ENCODE assay signal across 11 mouse cellular contexts in the genomic region with DNA sequence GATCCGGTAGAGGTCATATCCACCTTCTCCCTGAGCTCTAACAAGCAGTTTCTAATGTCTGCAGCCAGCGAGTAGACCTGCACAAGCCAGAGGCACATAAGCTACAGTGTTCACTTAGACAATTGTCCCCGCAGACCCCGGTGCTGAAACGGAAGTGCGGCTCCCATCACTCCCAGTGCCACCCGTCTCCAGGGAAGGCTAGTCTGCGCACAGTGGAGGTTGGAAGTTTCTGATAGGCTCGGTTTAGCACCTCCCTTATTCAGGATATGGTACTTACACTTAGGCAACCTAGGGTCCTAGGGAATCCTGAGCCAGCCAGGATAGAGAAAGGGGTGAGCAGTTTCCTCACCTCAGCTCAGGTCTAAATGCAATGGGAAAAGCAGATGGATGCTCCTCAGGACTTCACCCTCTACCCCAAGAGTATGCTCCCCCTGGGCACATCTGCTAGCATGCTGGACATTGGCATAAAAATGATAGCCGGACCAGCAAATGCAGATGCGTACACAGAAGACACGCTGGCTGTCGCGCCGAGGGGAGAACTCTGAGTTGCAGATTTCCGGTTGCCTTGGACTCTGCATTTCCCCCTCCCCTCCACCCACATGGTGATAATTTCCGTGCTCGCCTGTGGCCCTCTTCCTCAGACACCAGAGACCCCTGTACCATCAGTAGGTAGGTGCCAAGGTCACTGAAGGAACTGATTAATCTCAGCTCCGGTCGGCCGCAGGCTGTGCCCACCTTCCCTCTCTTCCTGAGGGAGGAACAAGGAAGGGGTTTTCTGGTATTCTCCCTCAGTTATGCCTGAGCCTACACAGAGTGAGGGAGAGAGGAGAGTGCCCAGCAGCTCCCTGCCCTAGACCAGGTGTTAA. TPM values are rescaled to one million over a fixed set of nuclear protein-coding genes. Genes with fewer than 3 reads are reported as not detected.
A peak's percentile ranks its signal among the peaks of the same experiment; 100 is the strongest.
DNase-seq lines count a peak whose midpoint lies in the region; ATAC-seq lines count a peak whose summit lies in the region.
"Had no signal": no experiment of that assay in that cellular context is flagged by ENCODE, and none has a peak within 500 bp of the region (broad histone marks: within the 10 kb centered on the region; RNA-seq: fewer than 3 reads in every experiment).

No protein-coding gene starts in this region.

- H3K9me3 ChIP-seq in heart, embryonic 11.5 days (replicated peaks; ENCODE audit: control insufficient read depth, low read length) = no peaks in the 10 kb centered on the region
- H3K9me3 ChIP-seq in midbrain, embryonic 13.5 days = no peaks in the 10 kb centered on the region
- H3K9me3 ChIP-seq in midbrain, embryonic 14.5 days (ENCODE audit: control insufficient read depth, low read length) = no peaks in the 10 kb centered on the region
- no peaks in the 10 kb centered on the region for H3K9me3 ChIP-seq in intestine, embryonic 15.5 days
- no peaks in the 10 kb centered on the region for H3K9me3 ChIP-seq in stomach, embryonic 15.5 days

- 37% methylated on average over 21 of the region's 21 CpGs for WGBS in heart, embryonic 11.5 days (ENCODE audit: insufficient replicate concordance)
- 58% methylated on average over 21 of the region's 21 CpGs for WGBS in midbrain, embryonic 13.5 days
- WGBS in midbrain, embryonic 14.5 days = 61% methylated on average over 21 of the region's 21 CpGs
- 37% methylated on average over 21 of the region's 21 CpGs for WGBS in intestine, embryonic 15.5 days
- 52% methylated on average over 21 of the region's 21 CpGs for WGBS in stomach, embryonic 15.5 days

- H3K36me3 ChIP-seq in heart, embryonic 11.5 days (ENCODE audit: control insufficient read depth, insufficient read depth, low read length) = no peaks in the 10 kb centered on the region; the same call in 1 of the 2 replicates
- peaks cover 4% of the 10 kb centered on the region; the same call in 1 of the 2 replicates for H3K36me3 ChIP-seq in midbrain, embryonic 13.5 days
- no peaks in the 10 kb centered on the region for H3K36me3 ChIP-seq in midbrain, embryonic 14.5 days (ENCODE audit: control insufficient read depth, insufficient read depth, low read length)
- no peaks in the 10 kb centered on the region for H3K36me3 ChIP-seq in intestine, embryonic 15.5 days
- 0 out of 2 replicates have a peak, but pooled peaks cover 7% of the 10 kb centered on the region for H3K36me3 ChIP-seq in stomach, embryonic 15.5 days

- intact Hi-C loops in heart, postnatal 10 days (cut with DNase I) = no loop called here

- ATAC-seq in heart, embryonic 11.5 days (replicated peaks; ENCODE audit: insufficient number of reproducible peaks, low FRiP score, low TSS enrichment) = no peak
- 0 out of 2 replicates have a peak, but pooled peaks have one; percentile 28 for ATAC-seq in midbrain, embryonic 13.5 days
- ATAC-seq in midbrain, embryonic 14.5 days (ENCODE audit: low FRiP score, low TSS enrichment) = no peak
- ATAC-seq in intestine, embryonic 15.5 days = no peak
- no peak for ATAC-seq in stomach, embryonic 15.5 days (ENCODE audit: insufficient read depth, low FRiP score, low read depth)

- H3K27me3 ChIP-seq in heart, embryonic 11.5 days (ENCODE audit: control insufficient read depth, insufficient read depth, low read length) = no peaks in the 10 kb centered on the region
- no peaks in the 10 kb centered on the region for H3K27me3 ChIP-seq in midbrain, embryonic 13.5 days
- no peaks in the 10 kb centered on the region for H3K27me3 ChIP-seq in midbrain, embryonic 14.5 days (ENCODE audit: control insufficient read depth, insufficient read depth, low read length)
- no peaks in the 10 kb centered on the region for H3K27me3 ChIP-seq in intestine, embryonic 15.5 days (replicated peaks)
- no peaks in the 10 kb centered on the region for H3K27me3 ChIP-seq in stomach, embryonic 15.5 days (replicated peaks)

- H3K4me1 ChIP-seq in heart, embryonic 11.5 days (ENCODE audit: control insufficient read depth, insufficient read depth, low read length) = peaks cover 80% of the 10 kb centered on the region
- peaks cover 29% of the 10 kb centered on the region for H3K4me1 ChIP-seq in midbrain, embryonic 13.5 days (replicated peaks)
- peaks cover 10% of the 10 kb centered on the region; the same call in 1 of the 2 replicates for H3K4me1 ChIP-seq in midbrain, embryonic 14.5 days (ENCODE audit: control insufficient read depth, insufficient read depth, low read length)
- peaks cover 55% of the 10 kb centered on the region for H3K4me1 ChIP-seq in intestine, embryonic 15.5 days (replicated peaks)
- H3K4me1 ChIP-seq in stomach, embryonic 15.5 days = peaks cover 42% of the 10 kb centered on the region

- DNase-seq in heart, postnatal 10 days = no peak
- no peak for DNase-seq in midbrain, embryonic 14.5 days
- DNase-seq in layer of hippocampus, postnatal 36 days = no peak
- DNase-seq in urinary bladder, adult 2 months (ENCODE audit: low spot score) = no peak
- DNase-seq: gastrocnemius, postnatal 36 days; lung, adult 2 months; right cerebral cortex, postnatal 14 days had no signal

- peak overlapping the region; percentile 62 for H3K27ac ChIP-seq in heart, embryonic 11.5 days (ENCODE audit: low read depth, low read length)
- H3K27ac ChIP-seq in midbrain, embryonic 13.5 days = no peak overlapping the region
- H3K27ac ChIP-seq in midbrain, embryonic 14.5 days (replicated peaks; ENCODE audit: low read depth, low read length) = no peak overlapping the region
- peak overlapping the region; percentile 46 for H3K27ac ChIP-seq in intestine, embryonic 15.5 days
- peak overlapping the region; percentile 26; the same call in 1 of the 2 replicates for H3K27ac ChIP-seq in stomach, embryonic 15.5 days

- H3K4me3 ChIP-seq in heart, embryonic 11.5 days (ENCODE audit: low read depth, low read length) = no peak overlapping the region
- H3K4me3 ChIP-seq in midbrain, embryonic 13.5 days (replicated peaks) = no peak overlapping the region
- no peak overlapping the region for H3K4me3 ChIP-seq in midbrain, embryonic 14.5 days (replicated peaks; ENCODE audit: low read depth, low read length)
- H3K4me3 ChIP-seq in intestine, embryonic 15.5 days (replicated peaks) = no peak overlapping the region
- no peak overlapping the region for H3K4me3 ChIP-seq in stomach, embryonic 15.5 days (replicated peaks)

- H3K4me2 ChIP-seq in heart, embryonic 11.5 days = peak overlapping the region; percentile 16; the same call in 1 of the 2 replicates
- H3K4me2 ChIP-seq in midbrain, embryonic 13.5 days (replicated peaks) = no peak overlapping the region
- H3K4me2 ChIP-seq in midbrain, embryonic 14.5 days (ENCODE audit: low read length) = no peak overlapping the region
- peak overlapping the region; percentile 24; the same call in 1 of the 2 replicates for H3K4me2 ChIP-seq in intestine, embryonic 15.5 days (replicated peaks)
- no peak overlapping the region for H3K4me2 ChIP-seq in stomach, embryonic 15.5 days

- H3K9ac ChIP-seq in heart, embryonic 11.5 days (ENCODE audit: low read depth, low read length) = peak overlapping the region; percentile 59; the same call in 1 of the 2 replicates
- no peak overlapping the region for H3K9ac ChIP-seq in midbrain, embryonic 13.5 days (replicated peaks)
- no peak overlapping the region for H3K9ac ChIP-seq in midbrain, embryonic 14.5 days (replicated peaks; ENCODE audit: low read length)
- no peak overlapping the region for H3K9ac ChIP-seq in intestine, embryonic 15.5 days
- no peak overlapping the region for H3K9ac ChIP-seq in stomach, embryonic 15.5 days

RNA-seq across cellular contexts. Expression of gene Mbnl2, which starts 11.9 kb away (rescaled TPM):
- polyA plus RNA-seq in heart, embryonic 11.5 days (2014; fragmentation: Nextera tagmentation; extraction: Ambion mirVana) = 107 and 126 TPM in 2 replicates
- 100 to 1,000 TPM; 223 to 270 TPM for total RNA-seq in heart, postnatal 10 days (2021)
- polyA plus RNA-seq in midbrain, embryonic 13.5 days (2015; fragmentation: Nextera tagmentation; extraction: Ambion mirVana) = 17.2 and 17.6 TPM in 2 replicates
- polyA plus RNA-seq in midbrain, embryonic 14.5 days (2014; fragmentation: Nextera tagmentation; extraction: Ambion mirVana) = 13.0 and 22.5 TPM in 2 replicates
- 105 and 111 TPM in 2 replicates for polyA plus RNA-seq in intestine, embryonic 15.5 days (2015; fragmentation: Nextera tagmentation; extraction: Ambion mirVana)
- polyA plus RNA-seq in stomach, embryonic 15.5 days (2015; fragmentation: Nextera tagmentation; extraction: Ambion mirVana) = 109 and 116 TPM in 2 replicates
- total RNA-seq in layer of hippocampus, postnatal 36 days (2021) = 100 to 1,000 TPM; 249 TPM
- polyA plus RNA-seq in urinary bladder, adult 2 months (2012; rRNA removed) = 161 and 178 TPM in 2 replicates

Comparison
In these comparisons a context has a peak if more than half of its experiments do, and no peak if none do; other contexts are left out.
1. H3K27ac ChIP-seq: peak in heart, embryonic 11.5 days (single experiment), intestine, embryonic 15.5 days (single experiment) and stomach, embryonic 15.5 days (single experiment); none in midbrain, embryonic 13.5 days (single experiment) and midbrain, embryonic 14.5 days (single experiment).
2. H3K4me2 ChIP-seq: peak in heart, embryonic 11.5 days (single experiment) and intestine, embryonic 15.5 days (single experiment); none in midbrain, embryonic 13.5 days (single experiment), midbrain, embryonic 14.5 days (single experiment) and stomach, embryonic 15.5 days (single experiment).